Mouse (Mus musculus) small intestine, adult 10 weeks (tissue): ENCODE results near the gene Tmtc3. TPM values are rescaled to one million over a fixed set of nuclear protein-coding genes. Genes with fewer than 3 reads are reported as not detected.

Experiments used
- polyA plus RNA-seq: library from polyadenylated mRNA; stranded (reverse); fragments of 350-450 nt; fragmentation: Illumina TruSeq; extraction: RNeasy Lipid Tissue Mini Kit (QIAGEN cat#74804); gene quantifications from one replicate; pipeline ENCODE4 v1.2.3, GENCODE M21; 2014; ENCODE audit warnings: low replicate concordance

Gene Tmtc3
- polyA plus RNA-seq: 36.2 TPM

DNA sequence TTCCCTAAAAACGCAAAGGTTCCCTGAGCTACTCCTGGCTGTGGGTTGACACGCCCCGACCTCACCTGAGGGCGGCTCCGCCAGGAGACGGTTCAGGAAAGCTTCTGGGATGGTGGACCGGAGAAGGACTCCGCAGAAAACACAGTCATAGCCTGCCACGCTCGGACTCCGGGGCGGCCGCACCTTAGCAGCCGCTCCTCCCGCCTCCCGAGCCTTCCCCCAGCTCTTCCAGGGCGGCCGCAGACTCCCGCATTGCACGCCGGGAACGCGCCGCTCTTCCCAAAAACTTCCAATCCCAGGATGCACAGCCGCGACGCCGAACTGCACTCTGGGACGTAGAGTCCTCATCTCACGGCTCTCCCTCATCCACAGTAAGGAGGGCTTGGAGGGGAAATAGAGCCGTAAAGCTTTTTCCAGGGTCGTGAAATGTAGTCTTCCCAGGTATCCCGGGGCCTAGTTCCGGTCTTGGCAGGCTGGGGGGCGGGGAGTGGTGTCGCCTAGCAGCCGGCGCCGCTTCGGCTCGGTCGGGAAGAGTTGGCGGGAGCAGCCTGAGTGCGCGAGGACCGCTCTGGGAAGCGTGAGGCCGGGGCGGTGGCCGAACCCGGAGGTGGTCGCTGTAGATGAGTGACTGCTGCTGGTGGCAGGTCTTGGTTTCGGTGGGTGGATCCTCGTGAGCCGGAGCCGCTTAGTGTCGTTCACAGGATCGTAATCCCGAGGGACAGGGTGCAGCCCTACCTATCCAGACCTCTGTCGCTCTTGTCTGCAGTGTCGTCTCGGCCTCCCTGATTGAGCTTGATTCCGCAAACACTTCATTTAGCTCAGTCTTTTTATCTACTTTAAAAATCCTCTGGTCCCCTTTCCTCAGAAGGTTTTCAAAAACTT is at the start of gene Tmtc3, which contains the start of gene Cep290:
TSS of gene Tmtc3 (minus strand) at position 254 of the 882 bp plus-strand sequence.
TSS of gene Cep290 (plus strand) at position 462 of the 882 bp plus-strand sequence.

Other genes starting within 250 kb of the Tmtc3 start
- gene Gm4301, start 151.7 kb downstream of the Tmtc3 start, polyA plus RNA-seq: not detected
- gene Gm4302, start 146.5 kb downstream of the Tmtc3 start, polyA plus RNA-seq: not detected
- not detected for gene Gm4303, start 141.4 kb downstream of the Tmtc3 start, polyA plus RNA-seq
- gene Gm4305, start 136.3 kb downstream of the Tmtc3 start, polyA plus RNA-seq: not detected
- not detected for gene Gm4307, start 126.0 kb downstream of the Tmtc3 start, polyA plus RNA-seq
- gene Gm4312, start 104.8 kb downstream of the Tmtc3 start, polyA plus RNA-seq: not detected
- 15.4 TPM for gene Cep290, start 208 bp upstream of the Tmtc3 start, polyA plus RNA-seq
- 12.0 TPM for gene 4930430F08Rik, start 103.1 kb upstream of the Tmtc3 start, polyA plus RNA-seq
- gene 1700017N19Rik, start 103.1 kb upstream of the Tmtc3 start, polyA plus RNA-seq: not detected